In genomic region chr2:71542816-71543301, GRCm38 (mm10) we compare ENCODE assay signal across 8 mouse cellular contexts. TPM values are rescaled to one million over a fixed set of nuclear protein-coding genes. Genes with fewer than 3 reads are reported as not detected.
DNase-seq lines count a peak whose midpoint lies in the region; ATAC-seq and TF ChIP-seq lines count a peak whose summit lies in the region.

No protein-coding gene starts in this region.

- no peaks in the 10 kb centered on the region for H3K36me3 ChIP-seq in kidney, embryonic 16.5 days (ENCODE audit: insufficient read depth, low read length)
- no peaks in the 10 kb centered on the region for H3K36me3 ChIP-seq in heart, postnatal 0 days (replicated peaks; ENCODE audit: control insufficient read depth, insufficient read depth, low read length)
- no peaks in the 10 kb centered on the region for H3K36me3 ChIP-seq in liver, postnatal 0 days (replicated peaks; ENCODE audit: insufficient read depth, low read length)

- peak overlapping the region; percentile 35 for H3K4me2 ChIP-seq in kidney, embryonic 16.5 days (replicated peaks; ENCODE audit: low read depth, low read length)
- H3K4me2 ChIP-seq in heart, postnatal 0 days (ENCODE audit: low read depth, low read length), result 0 out of 2 replicates have a peak overlapping the region, but pooled peaks have one; percentile 32
- H3K4me2 ChIP-seq in liver, postnatal 0 days (ENCODE audit: low read depth, low read length), result peak overlapping the region; percentile 22; the same call in 1 of the 2 replicates

- no peak for TF ChIP-seq POLR2A in bone marrow macrophage, adult 2 months (IDR thresholded peaks at IDR 0.05; ENCODE audit: borderline replicate concordance, low read depth, low read length)

- ATAC-seq in kidney, embryonic 16.5 days (ENCODE audit: low FRiP score, low TSS enrichment), result peak; percentile 68
- peak; percentile 27 for ATAC-seq in heart, postnatal 0 days (ENCODE audit: insufficient read depth, low read depth)
- ATAC-seq in liver, postnatal 0 days, result peak; percentile 58

- no peak for TF ChIP-seq EP300 in heart, postnatal 0 days (IDR thresholded peaks at IDR 0.05; ENCODE audit: low read depth)
- no peak for TF ChIP-seq EP300 in liver, postnatal 0 days (IDR thresholded peaks at IDR 0.05; ENCODE audit: low read depth)

- no peak overlapping the region for H3K9ac ChIP-seq in kidney, embryonic 16.5 days (replicated peaks; ENCODE audit: low read length)
- no peak overlapping the region for H3K9ac ChIP-seq in heart, postnatal 0 days (replicated peaks; ENCODE audit: low read depth, low read length)
- no peak overlapping the region for H3K9ac ChIP-seq in liver, postnatal 0 days (replicated peaks)

- H3K9me3 ChIP-seq in kidney, embryonic 16.5 days (ENCODE audit: low read length), result no peaks in the 10 kb centered on the region
- no peaks in the 10 kb centered on the region for H3K9me3 ChIP-seq in heart, postnatal 0 days (replicated peaks; ENCODE audit: control insufficient read depth, low read length)
- no peaks in the 10 kb centered on the region for H3K9me3 ChIP-seq in liver, postnatal 0 days (ENCODE audit: low read length)

- TF ChIP-seq CTCF in bone marrow macrophage, adult 2 months (IDR thresholded peaks at IDR 0.05; ENCODE audit: low read depth, low read length), result no peak
- no peak for TF ChIP-seq CTCF in heart, postnatal 0 days (IDR thresholded peaks at IDR 0.05; ENCODE audit: low read depth)
- no peak for TF ChIP-seq CTCF in liver, postnatal 0 days (IDR thresholded peaks at IDR 0.05; ENCODE audit: low read depth)

- peaks cover 43% of the 10 kb centered on the region for H3K4me1 ChIP-seq in kidney, embryonic 16.5 days (ENCODE audit: insufficient read depth, low read length)
- peaks cover 11% of the 10 kb centered on the region for H3K4me1 ChIP-seq in bone marrow macrophage, adult 2 months (ENCODE audit: control insufficient read depth, insufficient read depth, low read length)
- H3K4me1 ChIP-seq in heart, postnatal 0 days (ENCODE audit: control insufficient read depth, insufficient read depth), result peaks cover 11% of the 10 kb centered on the region; the same call in 1 of the 2 replicates
- peaks cover 29% of the 10 kb centered on the region for H3K4me1 ChIP-seq in liver, postnatal 0 days (ENCODE audit: insufficient read depth)

- no peak overlapping the region for H3K27ac ChIP-seq in kidney, embryonic 16.5 days (ENCODE audit: low read length)
- no peak overlapping the region for H3K27ac ChIP-seq in bone marrow macrophage, adult 2 months (ENCODE audit: insufficient read depth, low read depth, low read length)
- no peak overlapping the region for H3K27ac ChIP-seq in heart, postnatal 0 days (ENCODE audit: low read depth)
- H3K27ac ChIP-seq in liver, postnatal 0 days (ENCODE audit: low read depth), result no peak overlapping the region

- H3K4me3 ChIP-seq in kidney, embryonic 16.5 days (ENCODE audit: low read length), result peak overlapping the region; percentile 16; the same call in 1 of the 2 replicates
- peak overlapping the region; percentile 12 for H3K4me3 ChIP-seq in bone marrow macrophage, adult 2 months (ENCODE audit: insufficient read depth, low read length)
- 0 out of 2 replicates have a peak overlapping the region, but pooled peaks have one; percentile 4 for H3K4me3 ChIP-seq in heart, postnatal 0 days (ENCODE audit: low read depth, low read length)
- 0 out of 2 replicates have a peak overlapping the region, but pooled peaks have one; percentile 15 for H3K4me3 ChIP-seq in liver, postnatal 0 days (ENCODE audit: low read depth, low read length)

- peaks cover 91% of the 10 kb centered on the region for H3K27me3 ChIP-seq in kidney, embryonic 16.5 days (ENCODE audit: insufficient read depth, low read length)
- peaks cover 97% of the 10 kb centered on the region for H3K27me3 ChIP-seq in heart, postnatal 0 days (ENCODE audit: control insufficient read depth, insufficient read depth, low read length)
- H3K27me3 ChIP-seq in liver, postnatal 0 days (ENCODE audit: insufficient read depth, low read length), result peaks cover 95% of the 10 kb centered on the region

- intact Hi-C loops in gastrocnemius, postnatal 36 days (cut with DNase I), result loop anchor here (10.0 kb wide), 1 partner anchor 1732 kb away; the partner anchor contains the start of gene Sp9

- WGBS in kidney, embryonic 16.5 days, result under 1% methylated on average over 29 of the region's 30 CpGs
- WGBS in heart, postnatal 0 days, result 1% methylated on average over 30 of the region's 30 CpGs
- under 1% methylated on average over 28 of the region's 30 CpGs for WGBS in liver, postnatal 0 days (ENCODE audit: insufficient replicate concordance)

- no peak for DNase-seq in kidney, adult 11 months
- no peak for DNase-seq in heart, postnatal 0 days (ENCODE audit: low spot score)
- DNase-seq in liver, postnatal 0 days, result no peak
- peak; percentile 55 for DNase-seq in urinary bladder, postnatal 25 days (ENCODE audit: low spot score)
- DNase-seq in gastrocnemius, postnatal 36 days, result no peak
- no peak for DNase-seq in right cerebral cortex, postnatal 4 days

RNA-seq across cellular contexts. Expression of gene Dlx2, which starts 3.7 kb away (rescaled TPM):
- not detected in 2 replicates for polyA plus RNA-seq in kidney, embryonic 16.5 days (2015; fragmentation: Nextera tagmentation; extraction: Ambion mirVana)
- polyA plus RNA-seq in bone marrow macrophage, adult 2 months (2012; ENCODE audit: insufficient read depth, insufficient read length, missing spikeins), result not detected in 2 replicates
- total RNA-seq in heart, postnatal 0 days (2014; rRNA removed; ENCODE audit: low replicate concordance), result 1.1 TPM in 1 of 2 replicates, not detected in the other
- polyA plus RNA-seq in heart, postnatal 0 days (2015; fragmentation: Nextera tagmentation; extraction: Ambion mirVana), result not detected in 2 replicates
- polyA plus RNA-seq in liver, postnatal 0 days (2015; fragmentation: Nextera tagmentation; extraction: Ambion mirVana), result not detected in 2 replicates
- not detected for total RNA-seq in gastrocnemius, postnatal 36 days (2021)

RNA-seq across cellular contexts. Expression of gene Dlx1, which starts 14.9 kb away (rescaled TPM):
- 0.12 TPM in 1 of 2 replicates, not detected in the other for polyA plus RNA-seq in kidney, embryonic 16.5 days (2015; fragmentation: Nextera tagmentation; extraction: Ambion mirVana)
- polyA plus RNA-seq in bone marrow macrophage, adult 2 months (2012; ENCODE audit: insufficient read depth, insufficient read length, missing spikeins), result not detected in 2 replicates
- not detected in 2 replicates for total RNA-seq in heart, postnatal 0 days (2014; rRNA removed; ENCODE audit: low replicate concordance)
- 0.05 TPM in 1 of 2 replicates, not detected in the other for polyA plus RNA-seq in heart, postnatal 0 days (2015; fragmentation: Nextera tagmentation; extraction: Ambion mirVana)
- polyA plus RNA-seq in liver, postnatal 0 days (2015; fragmentation: Nextera tagmentation; extraction: Ambion mirVana), result 0.06 and 0.09 TPM in 2 replicates
- not detected for total RNA-seq in gastrocnemius, postnatal 36 days (2021)
